Mouse (Mus musculus) embryonic facial prominence, embryonic 12.5 days (tissue): ENCODE data around the gene Tmsb15b2. TPM values are rescaled to one million over a fixed set of nuclear protein-coding genes. Genes with fewer than 3 reads are reported as not detected.
"Not testable (repeated sequence)": the region's sequence is repeated elsewhere in the genome, so short reads cannot be mapped to it uniquely, and the experiment has no call there.

Experiments used
- ATAC-seq: fragments of 200-750 bp; cut with Nextera tagmentation; 2 replicates; pipeline ENCODE4 v1.8.0; 2017; ENCODE audit not compliant: insufficient number of reproducible peaks, insufficient read depth, low FRiP score, low TSS enrichment
- H3K27ac ChIP-seq: fragments of 300-500 bp; sonication (generic); 2 replicates; pipeline ENCODE4 v1.5.1; 2016; ENCODE audit warnings: mild to moderate bottlenecking
- H3K27me3 ChIP-seq: fragments of 300-500 bp; sonication (generic); 2 replicates; pipeline ENCODE4 v1.6.1; 2016; ENCODE audit warnings: mild to moderate bottlenecking, moderate library complexity
- H3K36me3 ChIP-seq: fragments of 300-500 bp; sonication (generic); 2 replicates; pipeline ENCODE4 v1.6.1; 2016; ENCODE audit warnings: mild to moderate bottlenecking
- H3K4me1 ChIP-seq: fragments of 300-500 bp; sonication (generic); 2 replicates; pipeline ENCODE4 v1.6.1; 2016
- H3K4me2 ChIP-seq: fragments of 300-500 bp; sonication (generic); replicated peaks from 2 replicates; pipeline ENCODE4 v1.6.1; 2016; ENCODE audit warnings: mild to moderate bottlenecking, moderate library complexity
- H3K4me3 ChIP-seq: fragments of 300-500 bp; sonication (generic); 2 replicates; pipeline ENCODE4 v1.5.1; 2016; ENCODE audit warnings: mild to moderate bottlenecking
- H3K9ac ChIP-seq: fragments of 300-500 bp; sonication (generic); 2 replicates; pipeline ENCODE4 v1.6.1; 2016; ENCODE audit warnings: mild to moderate bottlenecking, moderate library complexity
- H3K9me3 ChIP-seq: fragments of 300-500 bp; sonication (generic); 2 replicates; pipeline ENCODE4 v1.6.1; 2016; ENCODE audit warnings: mild to moderate bottlenecking, moderate library complexity
- WGBS: fragments of 180-500 bp; shearing (Covaris S2); methylation state at CpG from one replicate; pipeline ENCODE4 v1.1.7; 2016; 5-methylcytosine and 5-hydroxymethylcytosine counted together
- polyA plus RNA-seq: library from polyadenylated mRNA; unstranded; fragments of >200 nt; fragmentation: Nextera tagmentation; extraction: Ambion mirVana; gene quantifications from 2 replicates; pipeline ENCODE4 v1.2.1, GENCODE M21; 2016

The Tmsb15b2 gene
- 105 and 108 TPM in 2 replicates for polyA plus RNA-seq

DNA sequence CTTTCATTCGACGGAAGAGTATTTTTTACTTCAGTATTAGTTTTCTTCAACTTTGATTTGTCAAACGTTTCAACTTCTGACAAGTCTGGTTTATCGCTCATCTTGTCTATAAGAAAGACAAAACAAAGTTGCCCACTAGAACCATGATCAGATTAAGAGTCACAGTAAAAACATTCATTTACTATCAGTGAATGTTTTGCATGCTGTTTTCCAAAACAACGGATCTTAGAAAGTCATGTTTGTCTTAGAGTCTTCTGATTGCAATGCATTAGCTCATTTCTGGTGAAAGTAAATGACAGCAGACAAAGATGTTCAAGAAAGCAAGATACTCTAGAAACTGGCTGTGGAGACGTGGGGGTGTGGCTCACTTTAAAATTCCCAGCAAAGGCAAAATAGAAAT is at the start of gene Tmsb15b2:
Gene Tmsb15b2, minus strand, starts transcription at position 101 of the 400 bp plus-strand sequence.
- not testable (repeated sequence) for H3K27ac ChIP-seq, H3K36me3 ChIP-seq, H3K9me3 ChIP-seq, H3K4me1 ChIP-seq, H3K27me3 ChIP-seq, ATAC-seq
- H3K9ac ChIP-seq: peak within 1 kb of the TSS; percentile 47; the same call in 1 of the 2 replicates
- 86% methylated on average over 6 of the region's 6 CpGs for WGBS
- peak within 1 kb of the TSS; percentile 55 for H3K4me2 ChIP-seq
- peak within 1 kb of the TSS; percentile 46 for H3K4me3 ChIP-seq

DNA sequence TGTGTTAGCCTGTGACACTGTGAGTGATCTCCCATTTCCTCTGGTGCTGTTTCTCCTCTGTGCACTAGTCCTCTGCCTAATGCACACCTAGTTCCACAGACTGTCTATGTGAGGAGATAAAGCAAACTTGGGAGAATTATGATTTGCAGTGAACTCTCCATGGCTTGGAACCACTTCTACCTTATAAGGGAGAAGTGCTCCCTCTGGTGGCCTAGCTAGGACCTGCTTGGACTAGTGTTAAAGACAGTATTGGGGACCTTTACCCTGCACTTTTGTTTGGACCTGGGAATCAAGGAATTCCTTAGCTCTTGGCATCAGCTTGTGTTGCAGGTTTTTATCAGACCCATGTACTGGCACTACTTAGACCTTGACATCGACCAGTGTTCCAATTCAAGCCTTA is 44.0 kb upstream of the Tmsb15b2 start:
- Histone ChIP-seq H3K27ac (no peak overlapping the region), H3K4me2 (no peak overlapping the region), H3K27me3 (no peaks in the 10 kb centered on the region), H3K36me3 (no peaks in the 10 kb centered on the region), H3K4me3 (no peak overlapping the region), H3K4me1 (no peaks in the 10 kb centered on the region), H3K9ac (no peak overlapping the region), H3K9me3 (no peaks in the 10 kb centered on the region)
- no peak for ATAC-seq
- WGBS: 39% methylated on average over 1 of the region's 1 CpGs

DNA sequence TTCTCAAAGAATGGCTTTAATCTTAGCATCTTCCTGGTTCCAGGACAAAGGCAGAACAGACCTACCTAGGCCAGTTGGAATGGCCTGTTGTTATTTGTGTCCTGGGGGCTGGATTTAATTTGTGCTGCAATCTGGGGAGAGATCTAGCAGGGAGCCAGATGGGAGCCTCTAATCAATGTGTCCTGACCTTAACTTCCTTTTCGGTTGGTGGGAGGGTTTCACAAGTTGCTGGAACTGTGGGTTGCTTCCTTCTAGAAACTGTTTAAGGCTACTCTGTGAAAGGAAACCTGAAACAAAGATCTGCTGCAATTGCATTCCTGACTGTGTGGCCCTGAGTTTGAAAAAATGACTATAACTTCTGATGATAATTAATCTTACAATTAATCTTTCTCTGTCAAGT is 42.4 kb upstream of the Tmsb15b2 start:
- ATAC-seq: no peak
- no peaks in the 10 kb centered on the region for H3K4me1 ChIP-seq
- H3K27me3 ChIP-seq: no peaks in the 10 kb centered on the region
- no peak overlapping the region for H3K9ac ChIP-seq
- 50% methylated on average over 1 of the region's 1 CpGs for WGBS
- no peak overlapping the region for H3K27ac ChIP-seq
- H3K4me3 ChIP-seq: no peak overlapping the region
- H3K36me3 ChIP-seq: no peaks in the 10 kb centered on the region
- no peak overlapping the region for H3K4me2 ChIP-seq
- no peaks in the 10 kb centered on the region for H3K9me3 ChIP-seq

DNA sequence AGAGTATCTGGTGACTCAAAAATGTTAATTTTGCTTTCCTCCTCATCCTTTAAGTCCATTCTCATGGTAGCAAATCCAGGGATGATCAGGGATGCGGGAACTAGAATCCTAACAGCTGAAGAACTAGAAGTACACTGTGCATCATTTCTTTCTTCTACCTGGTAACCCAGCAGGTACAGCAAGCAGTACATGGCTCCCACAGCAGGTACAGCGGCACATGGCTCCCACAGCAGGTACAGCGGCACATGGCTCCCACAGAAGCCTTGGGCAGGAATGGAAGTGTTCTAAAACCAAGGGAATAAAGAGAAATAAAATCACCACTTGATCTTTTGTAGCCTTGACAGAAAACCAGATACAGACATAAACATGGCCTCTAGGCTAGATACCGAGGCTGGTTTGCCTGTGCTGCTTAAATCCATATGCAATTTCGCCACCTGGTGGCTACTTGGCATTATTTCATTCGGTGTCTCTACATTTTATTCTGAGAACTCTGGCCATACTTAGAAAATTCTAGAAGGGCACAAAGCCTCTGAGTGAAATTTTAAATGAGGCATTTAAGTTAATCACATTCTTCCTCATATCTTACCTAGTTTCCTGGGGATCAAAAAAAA is 39.9 kb upstream of the Tmsb15b2 start:
- H3K4me3 ChIP-seq: no peak overlapping the region
- WGBS: 54% methylated on average over 6 of the region's 6 CpGs
- no peaks in the 10 kb centered on the region for H3K27me3 ChIP-seq
- H3K9me3 ChIP-seq: no peaks in the 10 kb centered on the region
- H3K9ac ChIP-seq: no peak overlapping the region
- H3K27ac ChIP-seq: no peak overlapping the region
- no peak for ATAC-seq
- H3K4me1 ChIP-seq: no peaks in the 10 kb centered on the region
- no peaks in the 10 kb centered on the region for H3K36me3 ChIP-seq
- no peak overlapping the region for H3K4me2 ChIP-seq

DNA sequence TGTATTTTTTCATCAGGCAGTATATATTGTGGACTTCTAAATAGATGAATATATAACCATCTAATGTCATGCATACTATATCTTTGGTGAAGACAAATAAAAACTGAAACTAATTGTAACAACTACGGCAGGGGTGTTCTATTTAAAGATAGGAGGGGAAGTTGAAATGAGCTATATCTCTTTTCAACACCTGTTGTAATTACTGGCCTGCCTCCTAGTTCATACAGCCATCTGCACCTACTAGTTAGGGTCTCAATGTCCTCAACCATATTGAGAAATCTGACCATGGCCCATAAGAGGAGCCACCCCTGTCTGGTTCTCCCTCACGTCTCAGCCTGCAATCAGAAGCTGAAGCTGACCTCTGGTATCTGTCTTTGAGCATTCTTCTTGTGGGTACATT is 21.0 kb upstream of the Tmsb15b2 start:
- H3K9me3 ChIP-seq: no peaks in the 10 kb centered on the region
- no peak overlapping the region for H3K9ac ChIP-seq
- WGBS: 83% methylated on average over 2 of the region's 2 CpGs
- peaks cover 18% of the 10 kb centered on the region for H3K27me3 ChIP-seq
- H3K27ac ChIP-seq: no peak overlapping the region
- H3K4me1 ChIP-seq: no peaks in the 10 kb centered on the region
- no peak overlapping the region for H3K4me2 ChIP-seq
- H3K36me3 ChIP-seq: no peaks in the 10 kb centered on the region
- no peak for ATAC-seq
- H3K4me3 ChIP-seq: no peak overlapping the region

DNA sequence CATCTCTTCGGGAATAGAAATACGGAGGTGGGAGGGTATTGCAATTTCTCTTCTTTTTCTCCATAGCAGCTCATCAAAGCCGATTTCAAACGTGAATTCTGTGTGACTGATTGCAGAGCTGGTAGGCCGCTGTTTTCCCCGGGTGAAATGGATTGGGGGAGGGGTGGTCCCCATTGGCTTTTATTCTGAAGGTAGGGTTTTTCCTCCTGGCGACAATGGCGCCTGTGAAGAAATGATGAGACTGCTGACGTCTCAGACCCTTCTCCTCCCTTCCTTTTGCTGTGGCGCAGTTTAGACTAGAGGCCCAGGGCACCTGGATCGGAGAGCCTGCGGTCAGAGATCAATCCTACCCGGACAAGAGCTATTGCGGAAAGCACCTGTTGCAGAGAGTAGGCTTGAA is 18.3 kb upstream of the Tmsb15b2 start:
- H3K9ac ChIP-seq: 0 out of 2 replicates have a peak overlapping the region, but pooled peaks have one; percentile 12
- 21% methylated on average over 14 of the region's 14 CpGs for WGBS
- no peaks in the 10 kb centered on the region for H3K4me1 ChIP-seq
- no peaks in the 10 kb centered on the region for H3K36me3 ChIP-seq
- H3K4me2 ChIP-seq: peak overlapping the region; percentile 55
- H3K27me3 ChIP-seq: peaks cover 18% of the 10 kb centered on the region
- no peaks in the 10 kb centered on the region for H3K9me3 ChIP-seq
- 0 out of 2 replicates have a peak overlapping the region, but pooled peaks have one; percentile 36 for H3K27ac ChIP-seq
- H3K4me3 ChIP-seq: peak overlapping the region; percentile 43
- no peak for ATAC-seq

DNA sequence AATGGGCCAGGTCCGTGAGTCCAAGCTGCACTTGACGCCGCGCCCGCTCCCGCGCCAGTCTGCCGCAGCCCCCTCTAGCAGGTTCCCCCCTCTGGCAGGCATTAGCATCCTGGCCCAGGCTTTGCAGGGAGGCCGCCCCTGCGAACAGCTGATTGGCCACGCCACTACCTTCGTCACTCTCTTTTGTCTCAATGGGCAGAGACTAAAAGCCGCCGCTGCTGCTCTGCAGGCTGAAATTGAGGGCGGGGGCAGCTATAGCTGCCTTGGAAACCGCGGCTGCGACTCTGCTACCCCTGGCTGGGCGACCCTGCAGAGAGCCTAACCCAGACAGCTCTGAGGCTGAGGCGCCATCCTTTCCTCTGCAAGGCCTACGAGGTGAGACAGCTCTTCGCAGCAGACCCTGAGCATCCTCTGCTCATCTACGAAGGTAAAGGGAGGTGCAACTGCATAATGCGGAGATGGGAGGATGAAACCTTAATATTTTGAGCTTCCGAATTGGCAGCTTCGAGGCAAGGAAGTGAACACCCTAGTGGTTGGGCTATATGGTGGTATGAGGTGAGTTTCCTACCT is 17.8 kb upstream of the Tmsb15b2 start, which contains the start of gene Zcchc18:
Gene Zcchc18, plus strand, starts transcription at position 178 of the 570 bp plus-strand sequence.
- WGBS: 14% methylated on average over 26 of the region's 26 CpGs
- peak within 1 kb of the TSS; percentile 55 for H3K4me2 ChIP-seq
- peaks cover 18% of the 10 kb centered on the region for H3K27me3 ChIP-seq
- no peaks in the 10 kb centered on the region for H3K9me3 ChIP-seq
- no peaks in the 10 kb centered on the region for H3K36me3 ChIP-seq
- H3K27ac ChIP-seq: 0 out of 2 replicates have a peak within 1 kb of the TSS, but pooled peaks have one; percentile 36
- ATAC-seq: peak; percentile 98
- H3K4me3 ChIP-seq: peak within 1 kb of the TSS; percentile 43
- H3K4me1 ChIP-seq: no peaks in the 10 kb centered on the region
- H3K9ac ChIP-seq: peak within 1 kb of the TSS; percentile 38; the same call in 1 of the 2 replicates

DNA sequence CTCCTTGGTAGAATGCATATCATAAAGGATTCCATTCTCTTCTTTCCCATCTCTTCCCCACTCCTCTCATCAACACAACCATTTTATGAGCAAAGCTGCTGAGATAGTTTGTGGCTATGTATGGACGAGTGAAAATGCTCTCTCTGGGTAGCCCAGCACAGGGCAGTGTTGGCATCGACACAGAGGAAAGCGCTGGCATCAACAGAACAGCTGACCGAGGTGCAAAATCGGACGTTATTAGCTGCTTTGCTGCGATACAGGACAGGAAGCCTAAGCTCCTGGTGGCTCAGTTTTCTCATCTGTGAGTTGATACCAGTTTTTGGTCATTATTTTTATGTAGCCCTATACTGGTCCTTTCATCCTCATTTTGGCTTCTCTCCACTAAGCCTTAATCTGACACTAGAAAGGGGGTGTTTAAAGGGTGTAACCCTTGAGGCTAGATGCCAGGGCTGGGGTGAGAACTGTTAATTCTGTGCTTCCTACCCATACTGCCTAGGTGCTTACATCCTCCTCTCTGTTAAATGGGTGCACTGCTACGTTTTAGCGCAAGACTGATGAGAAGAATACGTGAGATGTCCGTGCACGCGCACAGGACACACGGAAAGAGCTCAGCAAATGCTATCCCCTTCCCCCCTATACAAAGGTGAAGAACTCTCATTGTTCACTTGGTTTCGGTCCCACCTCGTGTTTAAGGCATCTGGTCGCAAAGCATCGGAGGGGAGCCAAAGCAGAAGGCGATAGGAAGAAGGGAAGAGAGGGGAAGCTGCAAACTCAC is 17.1 kb upstream of the Tmsb15b2 start:
- no peak overlapping the region for H3K9ac ChIP-seq
- H3K4me3 ChIP-seq: peak overlapping the region; percentile 43
- peaks cover 18% of the 10 kb centered on the region for H3K27me3 ChIP-seq
- 21% methylated on average over 19 of the region's 19 CpGs for WGBS
- no peaks in the 10 kb centered on the region for H3K36me3 ChIP-seq
- peak overlapping the region; percentile 55 for H3K4me2 ChIP-seq
- no peaks in the 10 kb centered on the region for H3K9me3 ChIP-seq
- H3K27ac ChIP-seq: no peak overlapping the region
- no peaks in the 10 kb centered on the region for H3K4me1 ChIP-seq
- 0 out of 2 replicates have a peak, but pooled peaks have one; percentile 37 for ATAC-seq

DNA sequence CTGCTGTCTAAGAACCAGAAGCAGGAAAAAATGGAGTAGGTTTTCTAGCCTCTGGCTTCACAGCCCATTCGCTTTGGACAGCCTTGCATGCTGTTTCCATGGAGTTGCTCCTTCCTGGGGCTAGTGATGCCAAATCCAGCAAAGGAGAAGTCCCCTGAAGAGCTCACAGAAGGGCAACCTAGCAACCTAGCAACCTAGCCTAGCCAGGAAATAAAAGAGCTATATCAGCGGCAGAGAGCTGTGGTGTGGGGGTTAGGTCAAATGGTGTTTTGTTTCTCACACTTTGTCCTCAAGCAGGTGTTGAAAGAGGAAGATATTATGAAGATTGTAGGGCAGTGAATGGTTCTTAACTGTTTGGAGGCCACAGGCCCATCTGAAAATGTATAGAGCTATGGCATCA is 16.0 kb upstream of the Tmsb15b2 start:
- WGBS: 64% methylated on average over 2 of the region's 2 CpGs
- H3K9ac ChIP-seq: no peak overlapping the region
- no peak overlapping the region for H3K4me3 ChIP-seq
- H3K9me3 ChIP-seq: no peaks in the 10 kb centered on the region
- ATAC-seq: no peak
- no peaks in the 10 kb centered on the region for H3K4me1 ChIP-seq
- H3K27ac ChIP-seq: no peak overlapping the region
- H3K27me3 ChIP-seq: peaks cover 18% of the 10 kb centered on the region
- no peaks in the 10 kb centered on the region for H3K36me3 ChIP-seq
- no peak overlapping the region for H3K4me2 ChIP-seq

DNA sequence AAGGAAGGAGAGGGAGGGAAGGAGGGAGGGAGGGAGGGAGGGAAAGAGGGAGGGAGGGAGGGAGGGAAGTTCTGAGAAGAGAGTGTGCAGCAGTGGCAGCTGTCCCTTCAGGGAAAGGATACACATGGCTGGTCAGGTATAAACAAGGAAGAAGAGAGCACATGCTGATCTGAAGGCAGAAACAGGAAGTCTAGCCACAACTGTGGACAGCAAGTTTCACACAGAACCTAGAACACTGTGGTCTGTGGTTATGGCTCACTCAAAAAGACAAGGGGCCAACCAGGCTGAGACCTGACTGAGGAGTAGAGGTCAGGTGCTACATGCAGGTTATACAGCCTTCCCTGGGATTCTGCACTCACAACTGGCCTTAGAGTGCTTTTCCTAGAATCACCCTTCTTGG is 10.7 kb upstream of the Tmsb15b2 start:
- no peak for ATAC-seq
- H3K9me3 ChIP-seq: no peaks in the 10 kb centered on the region
- H3K27ac ChIP-seq: no peak overlapping the region
- H3K27me3 ChIP-seq: no peaks in the 10 kb centered on the region
- H3K4me2 ChIP-seq: no peak overlapping the region
- no peaks in the 10 kb centered on the region for H3K4me1 ChIP-seq
- H3K4me3 ChIP-seq: no peak overlapping the region
- H3K9ac ChIP-seq: no peak overlapping the region
- no peaks in the 10 kb centered on the region for H3K36me3 ChIP-seq

DNA sequence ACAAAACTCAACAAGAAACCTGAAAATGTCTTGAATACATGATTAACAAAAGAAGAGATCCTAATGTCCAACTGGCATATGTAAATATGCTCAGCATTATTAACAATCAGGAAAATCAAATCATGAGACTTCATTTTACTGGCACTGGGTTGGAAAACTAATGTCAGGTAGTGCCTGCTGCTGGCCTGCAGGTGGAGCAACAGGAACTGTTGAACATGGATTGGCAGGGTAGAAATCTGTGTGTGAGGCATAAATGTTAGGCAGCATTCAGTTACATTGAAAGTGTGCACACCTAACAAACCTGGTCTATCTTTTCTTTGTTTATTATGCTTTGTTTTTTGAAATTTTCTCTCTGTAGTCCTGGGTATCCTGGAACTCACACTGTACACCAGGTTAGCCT is 3.3 kb upstream of the Tmsb15b2 start:
- Histone ChIP-seq H3K9me3 (no peaks in the 10 kb centered on the region), H3K27ac (no peak overlapping the region), H3K36me3 (no peaks in the 10 kb centered on the region), H3K4me1 (no peaks in the 10 kb centered on the region), H3K9ac (no peak overlapping the region), H3K4me3 (no peak overlapping the region), H3K4me2 (no peak overlapping the region), H3K27me3 (no peaks in the 10 kb centered on the region)
- no peak for ATAC-seq
